Mouse (Mus musculus) bone marrow macrophage, adult 2 months (primary cell): ENCODE data around the gene Ppp1r14c.

Experiments used
- CTCF ChIP-seq: IDR thresholded peaks from 2 replicates; pipeline ENCODE4 v1.5.1; 2012; ENCODE audit warnings: low read depth, mild to moderate bottlenecking, low read length, moderate library complexity
- POLR2A ChIP-seq: IDR thresholded peaks from 2 replicates; pipeline ENCODE4 v1.6.1; 2012; ENCODE audit warnings: mild to moderate bottlenecking, low read depth, low read length, borderline replicate concordance

GRCm38 (mm10) chr10:3402284-3402683 is 36.4 kb downstream of the Ppp1r14c start:
- TF ChIP-seq POLR2A (no peak), CTCF (no peak)
